Mouse (Mus musculus) heart, adult 9 months (tissue): ENCODE measurements around the gene Klk1.

Experiments used
- DNase-seq, 2 experiments: peaks; one replicate each; pipeline ENCODE4 v3.0.0; 2022; ENCODE audit warnings: low spot score in 2 of 2

The Klk1 gene

DNA sequence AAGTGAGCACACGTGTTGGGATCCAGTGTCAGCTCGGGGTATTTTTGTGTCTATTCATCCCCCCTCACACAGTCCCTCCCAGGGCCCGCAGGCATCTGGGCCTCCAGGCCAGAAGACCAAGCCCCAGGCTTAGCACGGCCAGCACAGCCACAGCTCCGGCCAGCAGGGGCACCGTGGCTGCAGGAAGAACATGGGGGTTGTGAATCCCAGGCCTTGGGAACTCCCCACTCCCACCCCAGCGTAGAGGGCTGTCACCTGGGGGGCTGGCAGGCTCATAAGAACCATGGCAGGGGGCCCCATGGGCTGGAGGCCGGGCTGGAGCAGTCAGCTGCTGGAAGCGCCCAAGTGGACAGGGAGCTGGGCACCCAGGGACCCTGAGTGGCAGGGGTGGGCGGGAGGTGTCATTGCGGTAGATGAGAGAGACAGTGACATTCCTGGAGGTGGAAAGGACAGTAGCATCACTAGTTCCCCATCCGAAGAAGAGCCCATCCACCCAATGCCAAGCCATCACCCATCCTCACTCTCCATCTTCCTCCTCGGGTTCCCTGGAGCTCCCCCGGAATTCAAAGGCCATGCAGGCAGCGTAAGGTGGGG is 28.0 kb downstream of the Klk1 start:
- DNase-seq = no peak

DNA sequence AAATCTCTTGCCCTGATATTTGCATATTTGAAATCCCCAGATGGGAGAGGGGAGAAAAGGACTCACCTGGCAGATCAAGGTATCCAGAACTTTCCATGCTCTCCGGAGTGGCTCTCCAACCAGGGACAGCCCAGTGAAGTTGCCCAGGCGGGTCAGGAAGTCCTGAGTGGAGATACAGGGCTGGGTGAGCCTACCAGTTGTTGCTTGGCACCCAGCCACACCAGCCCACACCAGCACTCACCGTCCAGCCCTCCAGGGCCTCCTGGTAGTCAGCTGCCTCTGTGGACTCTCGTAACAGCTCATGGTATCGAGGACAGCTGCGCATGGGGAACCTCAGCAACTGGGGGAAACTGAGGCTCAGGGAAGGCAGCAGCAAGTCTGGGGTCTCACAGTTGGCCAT is 29.8 kb downstream of the Klk1 start:
- no peak for DNase-seq

DNA sequence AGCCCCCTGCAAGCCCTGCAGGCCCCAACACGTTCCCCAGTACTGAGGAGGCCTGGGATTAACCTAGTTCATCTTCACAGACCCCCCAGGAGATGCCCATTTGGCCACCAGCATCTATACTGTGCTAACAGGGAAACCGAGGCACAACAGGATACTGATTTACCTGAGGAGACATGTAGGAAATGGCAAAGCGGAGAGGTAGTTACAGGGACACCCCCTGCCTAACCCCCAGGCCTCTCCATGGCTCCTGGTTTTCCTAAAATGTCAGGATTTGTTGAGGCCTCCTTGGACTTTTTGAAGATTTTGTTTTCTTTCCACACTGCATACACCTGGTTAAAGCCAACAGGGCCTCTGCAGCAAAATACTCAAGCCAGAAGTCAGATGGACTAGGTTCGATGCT is 32.1 kb downstream of the Klk1 start, which contains the start of gene Acp4:
Acp4 (minus strand) TSS at position 101 of the 400 bp plus-strand sequence.
- DNase-seq = no peak

DNA sequence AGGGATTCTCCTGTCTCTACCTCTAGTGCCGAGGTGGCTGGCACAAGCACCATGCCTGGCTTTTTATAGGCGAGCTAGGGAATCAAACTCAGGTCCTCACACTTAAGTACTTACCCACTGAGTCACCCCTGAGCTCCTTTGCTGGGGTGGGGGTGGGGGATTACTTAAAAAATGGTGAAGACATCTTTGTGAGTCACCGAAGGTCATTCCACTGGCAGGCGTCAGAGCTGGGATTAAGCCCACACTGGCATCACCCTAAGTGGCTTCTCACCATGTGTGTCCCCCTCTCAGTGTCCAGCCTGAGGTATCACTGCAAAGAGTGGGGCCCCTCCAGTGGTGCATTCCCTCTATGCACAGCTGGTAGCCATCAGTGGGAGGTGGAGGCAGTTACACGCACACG is 35.2 kb downstream of the Klk1 start:
- DNase-seq = no peak

DNA sequence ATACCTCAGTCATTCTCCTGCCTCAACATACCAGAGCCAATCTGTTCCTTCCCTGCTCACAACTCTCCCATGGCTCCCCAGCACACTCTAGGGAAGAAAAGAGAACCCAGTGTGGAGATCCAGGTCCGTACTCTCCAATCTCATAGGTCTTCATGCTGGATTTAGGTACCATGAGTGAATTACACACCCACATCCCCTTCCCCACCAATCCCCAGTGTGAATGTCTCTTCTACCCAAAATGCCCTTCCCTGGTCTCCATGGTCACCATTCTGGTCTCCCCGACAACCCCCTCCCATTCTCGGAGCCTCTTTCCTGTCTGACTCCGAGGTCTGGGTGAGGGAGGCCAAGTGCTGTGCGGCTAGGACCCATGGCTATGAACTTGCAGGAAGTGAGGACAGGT is 36.0 kb downstream of the Klk1 start, which contains the start of gene Gm15517:
Gm15517 (plus strand) TSS at position 301 of the 400 bp plus-strand sequence.
- DNase-seq = no peak

DNA sequence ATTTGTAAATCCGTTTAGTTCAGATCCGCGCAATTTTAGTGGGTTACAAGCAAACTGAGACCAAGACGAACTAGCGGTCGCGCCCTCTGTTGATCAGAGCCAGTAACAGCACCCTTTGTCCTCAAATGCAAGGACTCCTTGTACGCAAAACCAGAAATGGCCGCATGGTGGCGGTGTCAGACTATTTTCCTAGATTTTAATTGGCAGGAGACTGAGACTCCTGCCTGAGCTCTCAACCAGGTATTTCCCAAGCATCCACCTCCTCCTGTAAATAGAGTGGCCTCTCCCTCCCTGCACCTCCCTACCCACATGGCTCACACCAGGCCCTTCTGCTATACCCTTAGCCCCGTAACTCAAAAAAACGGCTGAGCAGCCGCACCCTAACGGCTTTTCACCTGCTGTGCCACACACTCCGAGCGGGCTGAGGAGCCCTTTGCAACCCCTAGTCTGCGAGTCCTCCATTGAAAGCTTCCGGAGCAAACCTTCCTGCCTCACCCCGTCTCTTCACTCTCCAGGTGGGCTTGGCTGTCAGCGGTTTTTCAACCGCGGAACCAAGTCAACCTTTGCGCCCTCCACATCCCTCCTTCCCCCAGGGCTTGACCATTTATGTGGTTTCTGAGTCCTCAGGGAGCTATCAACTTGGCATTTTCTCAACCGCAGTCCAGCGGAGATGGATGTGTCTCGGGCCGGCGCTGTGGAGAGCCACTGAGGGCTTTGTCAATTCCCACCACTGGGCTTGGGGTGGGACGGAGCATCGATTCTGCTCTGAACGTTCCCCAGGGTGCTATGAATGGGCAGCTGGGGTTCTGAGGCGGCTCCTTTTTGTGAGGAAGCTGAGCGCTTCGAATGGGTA is 37.9 kb downstream of the Klk1 start:
- peak; percentile 69 to 92 for DNase-seq

DNA sequence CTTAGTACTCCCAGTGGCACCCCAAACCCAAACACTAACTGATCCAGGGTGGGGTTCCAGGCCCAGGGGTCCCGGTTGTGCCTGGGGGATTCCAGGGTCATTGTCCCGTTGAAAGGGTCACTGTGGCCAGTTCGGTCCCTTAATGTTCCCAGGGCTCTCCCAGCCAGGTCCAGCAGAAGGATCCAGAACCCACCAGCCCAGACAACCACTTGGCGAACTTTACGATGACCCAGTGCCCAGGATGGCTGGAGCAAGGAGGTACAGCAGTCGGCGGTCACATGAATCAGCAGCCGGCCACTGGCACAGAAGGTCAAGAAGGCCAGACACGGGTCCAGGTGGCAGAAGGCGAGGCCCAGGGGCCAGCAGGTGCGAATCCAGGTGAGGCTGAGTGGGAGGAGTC is 43.0 kb downstream of the Klk1 start:
- no peak for DNase-seq

DNA sequence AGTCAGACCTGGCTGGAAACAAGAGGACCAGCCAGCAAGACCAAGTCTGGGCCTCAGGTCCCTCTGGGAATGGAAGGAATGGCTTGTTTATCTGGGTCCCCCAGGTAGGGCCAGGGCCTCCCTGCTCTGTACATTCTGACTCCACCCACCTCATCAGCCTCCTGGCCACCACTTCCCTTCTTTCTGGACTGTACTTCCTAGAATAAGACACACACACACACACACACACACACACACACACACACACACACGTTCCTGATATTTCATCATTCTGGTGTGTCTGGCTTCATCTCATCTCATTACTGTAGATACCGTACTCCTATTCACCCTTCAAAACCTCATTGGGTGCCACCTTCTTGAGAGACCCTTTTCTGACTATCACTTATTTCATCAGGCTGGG is 44.2 kb downstream of the Klk1 start:
- no peak for DNase-seq

DNA sequence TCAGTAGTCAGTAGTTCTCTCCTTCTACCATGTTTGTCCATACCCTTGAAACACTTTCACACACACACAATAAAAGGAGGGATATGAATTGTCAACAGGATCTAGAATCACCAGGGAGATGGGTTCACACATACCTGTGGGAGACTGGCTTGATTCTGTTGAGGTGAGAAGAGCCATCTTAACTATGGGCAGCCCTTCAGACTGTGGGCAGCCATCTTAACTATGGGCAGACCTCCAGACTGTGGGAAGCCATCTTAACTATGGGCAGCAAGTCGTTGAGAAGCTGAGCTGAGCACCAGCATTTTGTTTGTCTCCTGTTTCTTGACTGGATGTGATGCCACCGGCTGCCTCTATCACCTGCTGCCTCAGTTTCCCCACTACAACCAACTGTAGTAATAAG is 46.1 kb downstream of the Klk1 start:
- DNase-seq = no peak

DNA sequence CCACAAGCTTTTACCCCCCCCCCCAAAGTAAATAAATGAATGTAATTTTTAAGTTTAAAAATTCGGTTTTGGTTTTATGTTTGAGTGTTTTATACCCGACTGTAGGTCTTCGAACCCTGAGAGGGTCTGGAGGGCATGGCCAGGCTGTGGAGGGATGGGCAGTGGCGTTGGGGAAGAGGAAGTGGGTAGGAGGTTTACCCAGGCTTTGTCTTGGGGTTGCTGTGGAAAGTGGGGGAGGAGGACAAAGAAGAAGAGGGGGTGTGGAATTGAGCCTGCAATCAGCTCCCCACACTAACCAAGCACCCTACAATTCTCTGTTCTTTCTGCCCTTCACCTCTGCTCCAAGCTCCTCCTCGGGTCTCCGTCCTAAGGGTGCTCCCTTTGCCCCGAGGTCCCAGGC is 47.4 kb downstream of the Klk1 start:
- no peak for DNase-seq

DNA sequence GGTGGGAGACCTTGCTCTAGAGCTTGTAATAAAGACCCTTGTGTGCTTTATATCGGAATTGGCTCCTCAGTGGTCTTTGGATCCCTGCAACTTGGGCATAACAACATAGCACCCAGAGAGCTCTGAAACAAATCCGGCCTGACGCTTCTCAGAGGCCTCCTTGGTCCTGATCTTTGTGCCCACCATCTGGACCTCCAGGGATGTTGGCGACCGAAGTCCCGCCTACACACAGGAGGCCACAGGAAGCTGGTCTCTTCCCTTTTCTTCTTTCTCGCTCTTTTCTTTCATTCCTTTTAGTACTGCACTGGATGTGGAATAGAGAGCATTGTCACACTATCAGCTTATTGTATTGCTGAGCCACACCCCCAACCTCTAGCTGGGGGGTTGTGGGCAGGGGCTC is 48.3 kb downstream of the Klk1 start:
- DNase-seq = no peak

DNA sequence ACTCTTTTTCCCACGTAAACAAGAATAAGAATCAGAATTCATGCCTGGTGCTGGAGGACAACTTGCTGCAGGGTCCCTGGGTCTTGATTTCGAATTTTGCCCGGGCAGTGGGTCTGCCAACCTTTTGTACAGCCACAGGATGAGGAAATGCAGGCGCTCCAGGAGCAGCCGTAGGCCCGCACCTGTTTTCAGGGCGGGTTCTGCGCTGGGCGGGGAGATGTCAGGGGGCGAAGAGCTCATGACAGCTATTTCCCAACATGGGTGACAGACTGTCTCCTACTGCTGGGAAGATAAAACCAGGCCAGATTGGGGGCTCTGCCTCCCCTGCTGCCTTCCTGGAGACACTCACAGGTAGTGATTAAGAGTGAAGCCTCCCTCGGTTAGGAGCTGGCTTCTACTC is 48.9 kb downstream of the Klk1 start:
- no peak for DNase-seq

DNA sequence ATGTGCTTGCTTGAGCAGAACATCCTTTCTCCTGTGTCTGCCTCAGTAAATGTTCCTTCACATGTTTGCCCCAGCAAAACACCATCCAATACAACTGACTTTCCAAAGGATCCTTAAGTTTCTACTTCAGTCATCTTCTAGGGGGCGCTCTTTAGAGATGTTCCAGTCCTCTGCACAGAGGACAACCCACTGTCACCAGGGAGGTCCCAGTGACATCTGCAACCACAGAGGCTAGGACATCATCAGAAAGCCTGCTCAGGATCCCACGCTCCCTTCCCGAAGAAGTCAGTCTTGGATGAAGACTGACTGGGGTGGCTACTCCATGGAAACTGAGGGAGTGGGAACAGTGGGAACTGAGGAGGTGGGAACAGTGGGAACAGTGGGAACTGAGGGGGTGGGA is 50.4 kb downstream of the Klk1 start:
- DNase-seq = no peak

DNA sequence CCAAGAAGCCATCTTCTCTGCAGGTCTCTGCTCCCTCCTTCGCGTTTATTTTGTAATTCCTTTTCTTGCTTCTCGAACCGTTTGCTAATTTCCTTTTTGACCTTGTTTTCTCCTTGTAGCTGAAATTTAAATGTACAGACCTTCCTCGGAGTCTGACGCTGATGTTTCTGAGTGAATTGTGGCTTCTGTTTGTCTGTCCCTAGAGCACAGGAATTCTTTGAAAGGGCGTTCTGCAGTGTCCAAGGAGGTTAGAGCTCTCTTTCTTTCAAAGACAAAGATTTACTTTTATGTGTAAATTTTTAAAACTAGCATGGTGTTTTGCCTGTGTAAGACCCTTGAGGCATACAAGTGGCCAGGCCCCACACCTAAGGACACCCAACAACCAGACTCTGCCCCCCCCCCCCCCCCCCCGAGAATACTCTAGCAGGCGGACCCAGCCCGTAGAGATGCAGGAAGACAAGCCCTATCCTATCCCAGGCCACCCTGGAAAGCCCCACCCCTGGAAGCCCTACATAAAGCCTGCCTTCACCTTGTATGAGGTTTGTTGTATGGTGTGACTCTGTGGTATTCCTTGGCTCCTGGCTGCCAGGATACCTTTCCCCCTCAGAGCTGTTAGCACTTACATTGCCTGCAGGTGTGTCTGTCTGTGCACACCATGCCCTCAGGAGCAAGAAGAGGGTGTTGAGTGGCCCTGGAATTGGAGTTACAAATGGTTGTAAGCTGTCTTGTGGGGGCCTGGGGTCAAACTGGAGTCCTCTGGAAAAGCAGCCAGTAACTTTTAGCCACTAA is 51.5 kb downstream of the Klk1 start:
- no peak for DNase-seq

DNA sequence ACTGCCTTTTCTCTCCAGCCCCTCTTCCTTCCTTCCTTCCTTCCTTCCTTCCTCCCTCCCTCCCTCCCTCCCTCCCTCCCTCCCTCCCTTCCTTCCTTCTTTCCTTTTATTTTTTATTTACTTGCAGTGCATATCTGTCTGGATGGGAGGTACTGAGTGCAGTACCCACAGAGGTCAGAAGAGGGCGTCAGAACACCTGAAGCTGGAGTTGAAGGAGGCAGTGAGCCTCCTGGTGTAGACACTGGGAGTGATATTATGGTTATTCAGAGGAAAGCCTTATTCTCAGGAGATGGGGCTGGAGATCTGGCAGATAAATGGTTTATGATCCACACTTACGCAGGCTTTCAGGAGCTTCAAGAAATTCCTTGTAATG is 52.1 kb downstream of the Klk1 start:
- no peak for DNase-seq
